Mouse (Mus musculus): ENCODE data around the gene Iqschfp. TPM values are rescaled to one million over a fixed set of nuclear protein-coding genes. Genes with fewer than 3 reads are reported as not detected.

Gene Iqschfp
- polyA plus RNA-seq, 1 experiment from 2014 or later: not detected

- Histone ChIP-seq H3K4me2 (no peak overlapping the region), H3K27me3 (replicated peaks; ENCODE audit: control insufficient read depth, insufficient read depth, low read length) (no peaks in the 10 kb centered on the region), H3K36me3 (ENCODE audit: control insufficient read depth, insufficient read depth, low read length) (no peaks in the 10 kb centered on the region), H3K9ac (ENCODE audit: low read depth, low read length) (no peak overlapping the region), H3K27ac (ENCODE audit: low read depth, low read length) (no peak overlapping the region), H3K9me3 (ENCODE audit: control insufficient read depth, low read length) (no peaks in the 10 kb centered on the region), H3K4me1 (replicated peaks; ENCODE audit: control insufficient read depth, insufficient read depth, low read length) (no peaks in the 10 kb centered on the region), H3K4me3 (ENCODE audit: low read depth, low read length) (no peak overlapping the region)
- no peak for DNase-seq (ENCODE audit: low spot score)
- ATAC-seq (replicated peaks; ENCODE audit: low FRiP score): no peak
- WGBS: 88% methylated on average over 10 of the region's 10 CpGs
Observed at GRCm38 (mm10) chr3:67892768-67893167, 736 bp downstream of the Iqschfp start.

GRCm38 (mm10) chr3:67902517-67902916 is 10.5 kb downstream of the Iqschfp start:
- Histone ChIP-seq H3K27me3 (replicated peaks; ENCODE audit: control insufficient read depth, insufficient read depth, low read length) (no peaks in the 10 kb centered on the region), H3K4me3 (ENCODE audit: low read depth, low read length) (no peak overlapping the region), H3K9me3 (ENCODE audit: control insufficient read depth, low read length) (no peaks in the 10 kb centered on the region), H3K36me3 (ENCODE audit: control insufficient read depth, insufficient read depth, low read length) (no peaks in the 10 kb centered on the region), H3K4me2 (no peak overlapping the region), H3K27ac (ENCODE audit: low read depth, low read length) (no peak overlapping the region), H3K9ac (ENCODE audit: low read depth, low read length) (no peak overlapping the region), H3K4me1 (replicated peaks; ENCODE audit: control insufficient read depth, insufficient read depth, low read length) (no peaks in the 10 kb centered on the region)
- DNase-seq (ENCODE audit: low spot score) (no peak), ATAC-seq (replicated peaks; ENCODE audit: low FRiP score) (no peak)
- 74% methylated on average over 4 of the region's 4 CpGs for WGBS

- H3K27me3 ChIP-seq (replicated peaks; ENCODE audit: control insufficient read depth, insufficient read depth, low read length): no peaks in the 10 kb centered on the region
- ATAC-seq (replicated peaks; ENCODE audit: low FRiP score): no peak
- no peak overlapping the region for H3K9ac ChIP-seq (ENCODE audit: low read depth, low read length)
- no peak for DNase-seq (ENCODE audit: low spot score)
- WGBS: 79% methylated on average over 2 of the region's 2 CpGs
- no peaks in the 10 kb centered on the region for H3K4me1 ChIP-seq (replicated peaks; ENCODE audit: control insufficient read depth, insufficient read depth, low read length)
- no peak overlapping the region for H3K4me3 ChIP-seq (ENCODE audit: low read depth, low read length)
- H3K4me2 ChIP-seq: no peak overlapping the region
- H3K27ac ChIP-seq (ENCODE audit: low read depth, low read length): no peak overlapping the region
- no peaks in the 10 kb centered on the region for H3K9me3 ChIP-seq (ENCODE audit: control insufficient read depth, low read length)
- no peaks in the 10 kb centered on the region for H3K36me3 ChIP-seq (ENCODE audit: control insufficient read depth, insufficient read depth, low read length)
Observed at GRCm38 (mm10) chr3:67908586-67908985, 16.6 kb downstream of the Iqschfp start.

GRCm38 (mm10) chr3:67918098-67918497 is 26.1 kb downstream of the Iqschfp start:
- ATAC-seq (replicated peaks; ENCODE audit: low FRiP score): no peak

GRCm38 (mm10) chr3:67918634-67919259 is 26.7 kb downstream of the Iqschfp start:
- no peaks in the 10 kb centered on the region for H3K9me3 ChIP-seq (ENCODE audit: control insufficient read depth, low read length)
- ATAC-seq (replicated peaks; ENCODE audit: low FRiP score) (no peak), DNase-seq (ENCODE audit: low spot score) (no peak)
- 65% methylated on average over 8 of the region's 8 CpGs for whole genome bisulfite sequencing
- no peaks in the 10 kb centered on the region for H3K27me3 ChIP-seq (replicated peaks; ENCODE audit: control insufficient read depth, insufficient read depth, low read length)
- H3K9ac ChIP-seq (ENCODE audit: low read depth, low read length): no peak overlapping the region
- H3K36me3 ChIP-seq (ENCODE audit: control insufficient read depth, insufficient read depth, low read length): no peaks in the 10 kb centered on the region
- H3K4me1 ChIP-seq (replicated peaks; ENCODE audit: control insufficient read depth, insufficient read depth, low read length): no peaks in the 10 kb centered on the region
- H3K4me3 ChIP-seq (ENCODE audit: low read depth, low read length): no peak overlapping the region
- no peak overlapping the region for H3K27ac ChIP-seq (ENCODE audit: low read depth, low read length)
- H3K4me2 ChIP-seq: no peak overlapping the region

More at GRCm38 (mm10) chr3:67918098-67918497, 26.1 kb downstream of the Iqschfp start:
- Histone ChIP-seq H3K27me3 (replicated peaks; ENCODE audit: control insufficient read depth, insufficient read depth, low read length) (no peaks in the 10 kb centered on the region), H3K27ac (ENCODE audit: low read depth, low read length) (no peak overlapping the region), H3K9ac (ENCODE audit: low read depth, low read length) (no peak overlapping the region), H3K9me3 (ENCODE audit: control insufficient read depth, low read length) (no peaks in the 10 kb centered on the region), H3K4me1 (replicated peaks; ENCODE audit: control insufficient read depth, insufficient read depth, low read length) (no peaks in the 10 kb centered on the region), H3K4me3 (ENCODE audit: low read depth, low read length) (no peak overlapping the region), H3K36me3 (ENCODE audit: control insufficient read depth, insufficient read depth, low read length) (no peaks in the 10 kb centered on the region), H3K4me2 (no peak overlapping the region)
- DNase-seq (ENCODE audit: low spot score): no peak
- WGBS: 83% methylated on average over 3 of the region's 3 CpGs

- H3K4me3 ChIP-seq (ENCODE audit: low read depth, low read length): no peak overlapping the region
- ATAC-seq (replicated peaks; ENCODE audit: low FRiP score): no peak
- H3K9ac ChIP-seq (ENCODE audit: low read depth, low read length): no peak overlapping the region
- no peaks in the 10 kb centered on the region for H3K27me3 ChIP-seq (replicated peaks; ENCODE audit: control insufficient read depth, insufficient read depth, low read length)
- no peaks in the 10 kb centered on the region for H3K36me3 ChIP-seq (ENCODE audit: control insufficient read depth, insufficient read depth, low read length)
- H3K9me3 ChIP-seq (ENCODE audit: control insufficient read depth, low read length): no peaks in the 10 kb centered on the region
- no peak for DNase-seq (ENCODE audit: low spot score)
- 82% methylated on average over 4 of the region's 4 CpGs for WGBS
- H3K27ac ChIP-seq (ENCODE audit: low read depth, low read length): no peak overlapping the region
- H3K4me2 ChIP-seq: no peak overlapping the region
- no peaks in the 10 kb centered on the region for H3K4me1 ChIP-seq (replicated peaks; ENCODE audit: control insufficient read depth, insufficient read depth, low read length)
Observed at GRCm38 (mm10) chr3:67923095-67923494, 31.1 kb downstream of the Iqschfp start.

- no peak for DNase-seq (ENCODE audit: low spot score)
- Histone ChIP-seq H3K27ac (ENCODE audit: low read depth, low read length) (no peak overlapping the region), H3K9ac (ENCODE audit: low read depth, low read length) (no peak overlapping the region), H3K4me3 (ENCODE audit: low read depth, low read length) (no peak overlapping the region), H3K27me3 (replicated peaks; ENCODE audit: control insufficient read depth, insufficient read depth, low read length) (no peaks in the 10 kb centered on the region), H3K4me1 (replicated peaks; ENCODE audit: control insufficient read depth, insufficient read depth, low read length) (no peaks in the 10 kb centered on the region), H3K9me3 (ENCODE audit: control insufficient read depth, low read length) (no peaks in the 10 kb centered on the region), H3K4me2 (no peak overlapping the region), H3K36me3 (ENCODE audit: control insufficient read depth, insufficient read depth, low read length) (no peaks in the 10 kb centered on the region)
- ATAC-seq (replicated peaks; ENCODE audit: low FRiP score): no peak
- 49% methylated on average over 2 of the region's 2 CpGs for WGBS
Observed at GRCm38 (mm10) chr3:67925453-67925852, 33.4 kb downstream of the Iqschfp start.

DNA sequence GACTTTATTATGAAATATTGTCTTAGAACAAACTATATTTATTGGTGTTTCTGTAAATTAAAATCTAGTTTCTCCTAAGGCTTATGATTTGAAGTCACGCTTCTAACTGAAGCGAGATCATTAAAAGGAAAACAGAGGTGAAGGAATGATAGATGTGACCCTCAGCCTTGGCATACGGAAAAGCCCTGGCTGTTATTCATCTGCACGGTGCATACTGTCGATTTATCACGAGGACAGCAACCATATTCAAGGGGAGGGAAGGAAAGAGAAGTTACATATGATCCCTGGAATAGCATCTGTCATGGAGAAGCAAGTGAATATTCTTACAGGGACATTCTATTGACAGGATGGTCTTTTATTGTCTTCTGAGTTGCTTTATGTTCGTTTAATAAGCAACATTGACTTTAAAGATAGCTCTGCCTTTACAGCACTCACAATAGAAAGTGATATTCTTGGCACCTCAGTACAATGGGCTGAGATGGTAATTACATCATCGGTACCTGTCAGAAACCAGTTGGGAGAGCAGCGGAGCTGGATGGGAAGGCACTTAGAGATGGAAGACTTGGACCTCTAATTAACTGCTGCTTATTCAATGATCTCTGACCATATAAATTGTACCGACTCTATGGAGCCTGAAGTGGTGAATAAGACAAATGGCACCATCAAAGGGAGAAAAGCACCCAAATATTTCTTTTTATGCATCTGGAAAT is 38.5 kb downstream of the Iqschfp start:
- H3K4me1 ChIP-seq (replicated peaks; ENCODE audit: control insufficient read depth, insufficient read depth, low read length): no peaks in the 10 kb centered on the region
- no peaks in the 10 kb centered on the region for H3K36me3 ChIP-seq (ENCODE audit: control insufficient read depth, insufficient read depth, low read length)
- no peak overlapping the region for H3K4me3 ChIP-seq (ENCODE audit: low read depth, low read length)
- no peak overlapping the region for H3K9ac ChIP-seq (ENCODE audit: low read depth, low read length)
- no peak for ATAC-seq (replicated peaks; ENCODE audit: low FRiP score)
- no peaks in the 10 kb centered on the region for H3K9me3 ChIP-seq (ENCODE audit: control insufficient read depth, low read length)
- no peak for DNase-seq (ENCODE audit: low spot score)
- H3K4me2 ChIP-seq: no peak overlapping the region
- no peak overlapping the region for H3K27ac ChIP-seq (ENCODE audit: low read depth, low read length)
- H3K27me3 ChIP-seq (replicated peaks; ENCODE audit: control insufficient read depth, insufficient read depth, low read length): no peaks in the 10 kb centered on the region
- WGBS: 82% methylated on average over 10 of the region's 10 CpGs

GRCm38 (mm10) chr3:67931181-67931580 is 39.1 kb downstream of the Iqschfp start:
- Histone ChIP-seq H3K9me3 (ENCODE audit: control insufficient read depth, low read length) (no peaks in the 10 kb centered on the region), H3K4me3 (ENCODE audit: low read depth, low read length) (no peak overlapping the region), H3K36me3 (ENCODE audit: control insufficient read depth, insufficient read depth, low read length) (no peaks in the 10 kb centered on the region), H3K9ac (ENCODE audit: low read depth, low read length) (no peak overlapping the region), H3K4me2 (no peak overlapping the region), H3K27me3 (replicated peaks; ENCODE audit: control insufficient read depth, insufficient read depth, low read length) (no peaks in the 10 kb centered on the region), H3K27ac (ENCODE audit: low read depth, low read length) (no peak overlapping the region), H3K4me1 (replicated peaks; ENCODE audit: control insufficient read depth, insufficient read depth, low read length) (no peaks in the 10 kb centered on the region)
- ATAC-seq (replicated peaks; ENCODE audit: low FRiP score) (no peak), DNase-seq (ENCODE audit: low spot score) (no peak)
- 85% methylated on average over 8 of the region's 8 CpGs for WGBS
